Mouse (Mus musculus) spleen, adult 2 months (tissue): Measurements from ENCODE around the gene Iqck.

ENCODE experiments used
- CTCF ChIP-seq: fragments of 200-500 bp; IDR thresholded peaks from 2 replicates; pipeline ENCODE4 v1.5.1; 2011; ENCODE audit warnings: mild to moderate bottlenecking, inconsistent platforms; ENCODE audit not compliant: insufficient read depth, insufficient read length, insufficient replicate concordance; ENCODE audit errors: extremely low read depth
- POLR2A ChIP-seq: fragments of 200-500 bp; IDR thresholded peaks from 2 replicates; pipeline ENCODE4 v1.6.1; 2011; ENCODE audit warnings: low read depth, low read length, inconsistent platforms

DNA sequence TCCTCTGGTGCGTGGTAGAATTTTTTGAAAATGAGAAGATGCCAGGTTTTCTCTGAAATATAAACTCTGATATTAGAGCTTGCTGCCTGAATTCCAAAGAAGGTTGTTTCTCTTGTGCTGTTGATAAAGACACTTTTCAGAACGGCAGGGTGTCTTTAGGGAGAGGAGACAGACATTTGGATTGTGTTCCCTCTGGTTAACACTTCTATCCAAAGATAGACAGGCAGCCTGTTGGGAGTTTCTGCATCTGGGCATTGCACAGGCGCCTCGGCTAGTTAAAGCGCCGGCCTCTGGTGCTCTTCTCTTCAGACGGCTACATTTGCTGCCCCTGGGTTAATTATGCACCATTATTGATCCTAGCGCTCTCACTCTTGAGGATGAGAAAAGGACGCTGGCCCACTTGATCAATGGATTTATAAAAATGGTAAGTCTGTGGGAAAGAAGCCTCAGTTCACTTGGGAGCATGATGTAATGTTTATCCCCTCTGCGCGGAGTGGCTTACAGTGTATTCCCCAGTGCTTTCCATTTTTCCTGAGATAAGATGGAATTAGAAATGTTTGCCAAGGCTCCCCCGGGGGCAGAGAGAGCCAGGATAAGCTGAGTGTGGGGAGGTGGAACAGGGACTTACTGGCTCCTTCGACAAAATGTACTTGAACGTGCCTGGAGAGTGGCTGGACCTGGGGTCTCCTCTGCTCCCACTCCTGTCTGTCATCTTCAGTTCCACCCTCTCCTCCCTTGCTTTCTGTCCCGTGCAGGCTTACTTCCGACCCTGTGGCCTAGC lies 48.7 kb upstream of the Iqck start:
- no peak for TF ChIP-seq CTCF
- TF ChIP-seq POLR2A: no peak
